Mouse (Mus musculus) common myeloid progenitor, adult 5-6 weeks (primary cell): ENCODE results near the gene Aldh2. TPM values are rescaled to one million over a fixed set of nuclear protein-coding genes. Genes with fewer than 3 reads are reported as not detected.
A peak's percentile ranks its signal among the peaks of the same experiment; 100 is the strongest.

Experiments used
- ATAC-seq: replicated peaks from 2 replicates; pipeline ENCODE4 v1.8.0; 2016; ENCODE audit warnings: low read depth, mild to moderate bottlenecking, moderate TSS enrichment, inconsistent platforms; ENCODE audit not compliant: poor library complexity, severe bottlenecking
- total RNA-seq: library from RNA; stranded (forward); fragments of 200-1000, 187-1606 nt; gene quantifications from 2 replicates; pipeline ENCODE4 v1.2.3, GENCODE M21; 2017

The Aldh2 gene
- total RNA-seq, 1 experiment from 2014 or later, result 314 TPM

DNA sequence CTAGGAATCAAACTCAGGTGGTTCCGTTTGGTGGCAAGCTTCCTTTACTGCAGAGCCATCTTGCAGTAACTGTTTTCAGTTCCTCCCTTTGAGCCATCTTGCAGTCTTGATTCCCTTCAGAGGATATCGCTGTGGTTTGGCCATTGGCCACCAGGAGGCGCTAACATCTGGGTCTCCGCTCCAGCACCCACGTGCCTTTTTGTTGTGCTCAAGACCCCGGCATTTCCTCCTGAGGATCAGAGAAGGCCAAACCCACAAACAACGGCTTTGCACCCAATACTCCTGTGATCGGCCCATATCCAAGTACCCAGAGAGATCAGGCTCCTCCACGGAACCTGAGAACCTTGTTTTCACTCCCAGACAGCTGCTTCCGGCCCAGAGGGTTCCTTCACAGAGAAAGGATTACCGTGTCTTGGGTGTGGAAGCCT is 29.1 kb downstream of the Aldh2 start:
- ATAC-seq, result peak; percentile 95

DNA sequence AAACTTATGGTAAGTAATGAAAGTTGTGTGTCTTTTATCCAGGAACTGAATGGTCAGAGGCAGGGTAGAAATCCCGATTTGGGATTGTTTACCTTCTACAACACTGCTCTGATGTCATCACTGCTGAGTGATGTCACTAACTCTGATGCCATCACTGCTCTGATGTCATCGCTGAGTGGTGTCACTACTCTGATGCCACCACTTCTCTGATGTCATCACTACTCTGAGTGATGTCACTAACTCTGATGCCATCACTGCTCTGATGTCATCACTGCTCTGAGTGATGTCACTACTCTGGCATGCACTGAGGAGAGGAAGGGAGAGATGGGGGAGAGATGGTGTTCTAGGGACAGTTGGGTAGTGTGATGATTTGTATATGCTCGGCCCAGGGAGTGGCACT is 31.2 kb downstream of the Aldh2 start:
- no peak for ATAC-seq

GRCm38 (mm10) chr5:121549196-121549595 is 44.4 kb downstream of the Aldh2 start:
- no peak for ATAC-seq

DNA sequence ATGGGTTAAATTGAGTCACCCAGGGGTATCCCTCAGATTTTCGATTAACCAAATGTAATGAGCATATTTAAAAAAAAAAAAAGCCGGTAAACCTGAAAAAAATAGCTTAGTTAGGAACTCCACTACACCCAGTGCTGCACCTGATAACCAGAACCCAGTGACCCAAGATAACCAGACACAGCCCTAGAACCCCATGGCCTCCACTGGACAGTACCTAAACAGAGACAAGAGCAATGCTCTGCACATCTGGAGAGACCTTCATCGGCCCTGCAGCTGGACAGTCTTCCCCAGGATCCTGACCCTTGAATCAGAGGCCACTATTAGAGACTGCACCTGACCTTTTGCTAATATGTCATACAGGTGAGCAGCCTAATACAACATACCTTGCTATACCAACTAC is 46.5 kb downstream of the Aldh2 start:
- ATAC-seq, result no peak

DNA sequence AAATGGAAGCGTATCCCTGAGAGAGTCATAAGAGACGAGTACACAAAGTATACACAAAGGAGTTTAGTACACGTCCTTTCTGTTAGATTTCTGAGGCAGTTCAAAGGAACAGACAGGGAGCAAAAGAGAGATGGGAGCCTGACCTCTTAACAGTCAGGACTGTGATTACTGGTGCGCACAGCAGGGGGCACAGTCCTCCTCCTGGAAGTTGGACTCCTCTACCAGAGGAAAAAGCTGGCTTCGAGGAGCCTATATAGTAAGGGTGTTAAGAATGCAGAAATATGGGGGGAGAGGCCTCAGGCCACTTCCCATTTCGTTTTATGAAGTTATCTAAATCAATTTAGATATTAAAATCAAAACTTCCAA is 47.1 kb downstream of the Aldh2 start:
- peak; percentile 76 for ATAC-seq

DNA sequence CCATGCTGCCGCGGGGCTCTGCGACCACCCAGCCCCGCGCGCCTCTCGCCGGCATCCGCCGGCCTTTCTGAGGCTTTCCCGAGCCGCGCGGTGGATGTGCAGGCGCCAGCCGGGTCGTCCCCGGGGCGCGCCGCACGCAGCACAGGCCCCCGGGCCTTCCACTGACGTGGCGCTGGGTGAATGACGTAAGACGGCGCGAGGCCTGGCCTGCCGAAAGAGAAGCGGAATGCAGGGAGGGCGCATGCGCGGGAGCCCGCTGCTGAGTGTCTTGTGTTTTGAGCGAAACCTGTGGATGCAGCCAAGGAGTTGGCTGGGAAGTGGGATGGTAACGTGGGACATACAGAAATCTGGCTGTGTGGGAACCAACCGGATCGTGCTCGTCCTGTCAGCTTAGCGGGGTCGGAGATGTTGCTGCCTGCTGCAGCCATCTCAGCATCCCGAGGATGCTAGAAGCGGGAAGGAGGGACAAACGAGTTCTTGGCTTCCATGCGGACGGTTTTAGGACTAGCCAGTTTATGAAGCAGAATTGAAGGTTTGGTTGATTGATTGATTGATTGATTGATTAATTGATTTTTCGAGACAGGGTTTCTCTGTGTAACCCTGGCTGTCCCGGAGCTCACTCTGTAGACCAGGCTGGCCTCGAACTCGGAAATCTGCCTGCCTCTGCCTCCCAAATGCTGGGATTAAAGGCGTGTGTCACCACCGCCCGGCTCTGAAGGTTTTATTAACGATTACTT is 47.7 kb downstream of the Aldh2 start, which contains the start of gene Mapkapk5:
Gene Mapkapk5 (minus strand): TSS at position 113 of the 737 bp plus-strand sequence.
- ATAC-seq, result peak; percentile 92

DNA sequence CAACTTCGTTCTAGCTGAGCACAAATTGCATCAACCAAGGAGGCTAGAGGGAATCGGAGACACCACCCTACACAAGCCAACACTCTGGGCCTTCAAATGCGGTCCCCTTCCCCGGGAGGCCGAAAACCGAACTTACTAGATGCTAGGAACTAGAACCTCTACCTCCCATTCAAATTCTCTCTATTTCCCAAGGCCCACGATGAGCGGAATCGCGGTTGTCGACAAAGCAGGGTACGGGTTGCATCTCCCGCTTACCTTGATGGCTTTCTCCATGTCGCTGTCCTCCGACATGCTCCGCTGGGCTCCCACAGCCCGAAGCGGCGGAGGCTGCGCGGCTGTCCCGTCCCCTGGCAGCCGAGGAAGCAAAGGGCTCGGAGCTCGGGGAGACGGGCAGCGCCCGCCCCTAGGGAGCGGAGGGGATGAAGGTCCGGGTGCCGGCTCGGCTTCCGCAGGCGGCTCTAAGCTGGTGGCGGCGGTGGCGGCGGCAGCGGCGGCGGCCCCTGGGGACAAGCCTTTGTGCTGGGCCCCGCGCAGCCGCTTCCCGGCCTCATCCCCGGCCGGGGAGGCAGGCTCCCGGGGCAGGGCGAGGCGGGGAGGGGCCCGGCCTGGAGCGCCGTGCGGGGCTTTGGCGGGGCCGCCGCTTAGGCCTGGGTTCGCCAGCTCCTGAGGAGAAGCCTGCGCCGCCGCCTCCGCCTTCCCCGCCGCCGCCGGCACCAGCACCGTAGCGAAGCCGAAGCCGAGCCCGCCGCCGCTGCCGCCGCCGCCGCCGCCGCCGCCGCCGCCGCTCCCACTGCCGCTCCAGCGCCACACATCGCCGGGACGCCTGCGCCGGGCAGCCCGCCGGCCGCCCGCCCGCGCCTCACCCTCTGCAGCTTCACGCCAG is 48.5 kb downstream of the Aldh2 start, which contains the start of the genes Adam1a and Gm42878:
Gene Adam1a (minus strand): TSS at position 573 of the 883 bp plus-strand sequence.
Gene Gm42878 (minus strand): TSS at position 573 of the 883 bp plus-strand sequence.
- ATAC-seq, result no peak

GRCm38 (mm10) chr5:121543370-121543769 is 50.3 kb downstream of the Aldh2 start:
- no peak for ATAC-seq

DNA sequence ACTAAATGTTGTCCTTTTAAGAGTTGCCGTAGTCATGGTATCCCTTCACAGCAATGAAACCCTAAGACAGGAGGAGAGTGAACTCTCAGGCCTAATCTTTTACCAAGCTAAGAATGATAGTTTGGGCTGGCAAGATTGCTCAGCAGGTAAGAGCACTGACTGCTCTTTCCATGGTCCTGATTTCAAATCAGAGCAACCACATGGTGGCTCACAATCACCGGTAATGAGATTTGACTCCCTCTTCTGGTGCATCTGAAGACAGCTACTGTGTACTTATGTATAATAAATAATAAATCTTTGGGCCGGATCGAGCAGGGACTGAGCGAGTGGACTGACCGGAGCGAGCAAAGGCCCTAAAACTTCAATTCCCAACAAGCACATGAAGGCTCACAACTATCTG is 52.4 kb downstream of the Aldh2 start:
- no peak for ATAC-seq

- ATAC-seq, result no peak
These were observed 53.6 kb downstream of the Aldh2 start for GRCm38 (mm10) chr5:121540066-121540465.

- ATAC-seq, result no peak
These were observed 56.0 kb downstream of the Aldh2 start for GRCm38 (mm10) chr5:121537588-121537987.

- no peak for ATAC-seq
These were observed 56.6 kb downstream of the Aldh2 start for GRCm38 (mm10) chr5:121536921-121537555.

GRCm38 (mm10) chr5:121535116-121535515 is 58.5 kb downstream of the Aldh2 start:
- ATAC-seq, result no peak

GRCm38 (mm10) chr5:121534521-121534920 is 59.1 kb downstream of the Aldh2 start:
- 0 out of 2 replicates have a peak, but pooled peaks have one; percentile 22 for ATAC-seq

GRCm38 (mm10) chr5:121526961-121527360 is 66.7 kb downstream of the Aldh2 start:
- no peak for ATAC-seq

GRCm38 (mm10) chr5:121526526-121526925 is 67.1 kb downstream of the Aldh2 start:
- no peak for ATAC-seq

GRCm38 (mm10) chr5:121525774-121526450 is 67.7 kb downstream of the Aldh2 start:
- no peak for ATAC-seq

DNA sequence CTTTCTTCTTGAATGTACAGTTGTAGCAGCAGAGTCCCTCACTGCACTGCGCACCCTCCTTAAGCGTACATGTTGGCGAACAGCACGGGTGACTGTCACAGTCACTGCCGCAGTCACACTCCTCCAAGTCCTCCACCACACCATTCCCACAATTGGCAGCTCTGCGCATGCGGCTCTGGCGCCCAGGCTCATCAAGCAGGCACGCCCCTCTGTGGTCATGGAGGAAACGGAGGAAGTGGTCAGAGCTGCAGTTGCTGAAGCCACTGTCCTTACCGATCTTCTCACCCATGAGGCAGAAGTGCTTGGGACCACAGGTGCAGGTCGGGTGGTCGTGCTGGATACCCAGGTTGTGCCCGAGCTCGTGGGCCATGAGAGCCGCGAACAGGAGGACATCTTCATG is 73.9 kb downstream of the Aldh2 start:
- ATAC-seq, result peak; percentile 97

DNA sequence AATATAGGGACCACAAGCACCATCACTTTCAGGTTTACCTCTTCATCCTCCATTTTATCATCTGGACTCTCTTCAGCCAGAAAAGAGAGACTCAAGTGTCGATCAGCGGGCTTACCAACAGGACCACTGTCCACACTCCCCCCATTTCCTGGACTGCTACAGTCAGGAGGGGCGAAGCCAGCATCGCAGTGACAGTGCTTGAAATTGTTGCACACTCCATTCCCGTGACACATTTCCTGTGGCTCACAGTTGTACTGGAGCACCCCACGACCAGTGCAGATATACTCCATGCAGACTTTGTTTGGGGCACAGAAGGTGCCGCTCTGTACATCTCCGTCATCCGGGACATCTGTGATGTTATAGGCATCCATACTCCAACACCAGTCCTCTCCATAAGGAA is 74.6 kb downstream of the Aldh2 start:
- ATAC-seq, result no peak
